Mouse (Mus musculus) megakaryocyte, embryonic 14.5 days (primary cell): ENCODE measurements around the gene Col24a1.

Experiments used
- FLI1 ChIP-seq: IDR thresholded peaks from 2 replicates; pipeline ENCODE4 v1.6.1; 2012; ENCODE audit warnings: low read length, inconsistent platforms, mixed read lengths
- GATA1 ChIP-seq: IDR thresholded peaks from 3 replicates; pipeline ENCODE4 v1.6.1; 2012; ENCODE audit warnings: mixed read lengths, low read length, inconsistent platforms, borderline replicate concordance

GRCm38 (mm10) chr3:145525266-145525665 is 233.0 kb downstream of the Col24a1 start:
- TF ChIP-seq GATA1, result no peak
- TF ChIP-seq FLI1, result no peak
